Mouse (Mus musculus): Measurements from ENCODE around the gene Cacnb4.

Cacnb4 gene

DNA sequence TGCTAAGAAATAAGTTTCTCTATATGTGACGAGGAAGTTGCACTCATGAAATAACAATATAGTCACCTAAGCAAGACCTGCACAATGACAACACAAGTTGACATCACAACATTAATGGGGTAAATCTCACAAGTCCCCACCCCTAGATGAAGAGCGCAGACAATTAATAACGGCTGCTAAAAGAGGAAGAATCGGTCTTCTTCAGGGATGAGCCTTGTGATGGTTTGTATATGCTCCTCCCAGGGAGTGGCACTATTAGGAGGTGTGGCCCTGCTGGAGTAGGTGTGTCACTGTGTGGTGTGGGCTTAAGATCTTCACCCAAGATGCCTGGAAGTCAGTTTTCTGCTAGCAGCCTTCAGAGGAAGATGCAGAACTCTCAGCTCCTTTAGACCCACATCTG lies 70.3 kb downstream of the Cacnb4 start:
- Histone ChIP-seq H3K4me1 (replicated peaks; ENCODE audit: low read depth, low read length) (peaks cover 15% of the 10 kb centered on the region), H3K9me3 (ENCODE audit: low read length) (no peaks in the 10 kb centered on the region), H3K4me3 (replicated peaks; ENCODE audit: low read length) (no peak overlapping the region), H3K36me3 (ENCODE audit: insufficient read depth, low read length) (no peaks in the 10 kb centered on the region), H3K27me3 (ENCODE audit: insufficient read depth, low read length) (no peaks in the 10 kb centered on the region)
- TF ChIP-seq NANOG (IDR thresholded peaks at IDR 0.05; ENCODE audit: borderline replicate concordance, low read length), result no peak
- TF ChIP-seq POU5F1 (IDR thresholded peaks at IDR 0.05; ENCODE audit: borderline replicate concordance, low read length), result no peak
- TF ChIP-seq CTCF (conservative IDR thresholded peaks at IDR 0.05; ENCODE audit: low read length), result no peak

DNA sequence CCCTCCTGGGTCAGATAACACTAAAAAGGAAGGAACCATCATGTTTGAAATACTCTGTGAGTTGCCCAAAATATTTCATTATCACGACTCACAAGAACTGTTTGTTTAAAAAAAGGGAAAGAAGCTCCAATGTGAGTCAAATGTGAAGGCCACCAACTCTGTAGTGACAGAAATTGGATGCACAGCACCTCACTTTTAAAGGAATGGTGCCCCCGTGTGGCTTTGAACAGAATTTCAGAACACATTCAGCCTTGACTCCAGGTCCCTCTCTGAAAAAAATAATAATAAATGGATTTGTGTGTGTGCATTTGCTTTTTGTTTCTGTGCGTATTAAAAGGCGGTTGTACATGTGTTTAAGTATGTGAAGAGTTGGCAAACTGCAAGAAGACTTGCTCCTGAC lies 71.3 kb downstream of the Cacnb4 start:
- Histone ChIP-seq H3K36me3 (ENCODE audit: insufficient read depth, low read length) (no peaks in the 10 kb centered on the region), H3K4me1 (replicated peaks; ENCODE audit: low read depth, low read length) (peaks cover 15% of the 10 kb centered on the region), H3K9me3 (ENCODE audit: low read length) (no peaks in the 10 kb centered on the region), H3K27me3 (ENCODE audit: insufficient read depth, low read length) (no peaks in the 10 kb centered on the region), H3K4me3 (replicated peaks; ENCODE audit: low read length) (no peak overlapping the region)
- TF ChIP-seq NANOG (IDR thresholded peaks at IDR 0.05; ENCODE audit: borderline replicate concordance, low read length), result no peak
- peak; percentile 54 for TF ChIP-seq CTCF (conservative IDR thresholded peaks at IDR 0.05; ENCODE audit: low read length)

DNA sequence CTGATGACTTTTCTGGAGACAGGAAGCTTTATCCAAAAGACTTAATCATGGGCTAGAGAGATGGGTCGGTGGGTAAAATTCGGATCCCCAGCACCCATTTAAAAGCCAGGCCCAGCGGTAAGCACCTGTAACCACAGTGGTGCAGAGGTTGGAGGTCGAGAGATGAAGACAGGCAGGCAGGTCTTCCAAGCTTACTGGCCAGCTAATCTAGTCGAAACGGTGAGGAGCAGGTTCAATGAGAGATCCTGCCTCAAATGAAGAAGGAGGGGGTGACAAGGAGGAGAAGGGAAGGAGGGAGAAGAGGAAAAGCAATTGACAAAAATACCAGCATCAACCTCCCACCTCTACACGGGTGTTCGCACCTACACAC lies 72.0 kb downstream of the Cacnb4 start:
- Histone ChIP-seq H3K27me3 (ENCODE audit: insufficient read depth, low read length) (no peaks in the 10 kb centered on the region), H3K9me3 (ENCODE audit: low read length) (no peaks in the 10 kb centered on the region), H3K4me3 (replicated peaks; ENCODE audit: low read length) (no peak overlapping the region), H3K36me3 (ENCODE audit: insufficient read depth, low read length) (no peaks in the 10 kb centered on the region), H3K4me1 (replicated peaks; ENCODE audit: low read depth, low read length) (peaks cover 15% of the 10 kb centered on the region)
- TF ChIP-seq NANOG (IDR thresholded peaks at IDR 0.05; ENCODE audit: borderline replicate concordance, low read length), result no peak
- no peak for TF ChIP-seq POU5F1 (IDR thresholded peaks at IDR 0.05; ENCODE audit: borderline replicate concordance, low read length)
- no peak for TF ChIP-seq CTCF (conservative IDR thresholded peaks at IDR 0.05; ENCODE audit: low read length)

DNA sequence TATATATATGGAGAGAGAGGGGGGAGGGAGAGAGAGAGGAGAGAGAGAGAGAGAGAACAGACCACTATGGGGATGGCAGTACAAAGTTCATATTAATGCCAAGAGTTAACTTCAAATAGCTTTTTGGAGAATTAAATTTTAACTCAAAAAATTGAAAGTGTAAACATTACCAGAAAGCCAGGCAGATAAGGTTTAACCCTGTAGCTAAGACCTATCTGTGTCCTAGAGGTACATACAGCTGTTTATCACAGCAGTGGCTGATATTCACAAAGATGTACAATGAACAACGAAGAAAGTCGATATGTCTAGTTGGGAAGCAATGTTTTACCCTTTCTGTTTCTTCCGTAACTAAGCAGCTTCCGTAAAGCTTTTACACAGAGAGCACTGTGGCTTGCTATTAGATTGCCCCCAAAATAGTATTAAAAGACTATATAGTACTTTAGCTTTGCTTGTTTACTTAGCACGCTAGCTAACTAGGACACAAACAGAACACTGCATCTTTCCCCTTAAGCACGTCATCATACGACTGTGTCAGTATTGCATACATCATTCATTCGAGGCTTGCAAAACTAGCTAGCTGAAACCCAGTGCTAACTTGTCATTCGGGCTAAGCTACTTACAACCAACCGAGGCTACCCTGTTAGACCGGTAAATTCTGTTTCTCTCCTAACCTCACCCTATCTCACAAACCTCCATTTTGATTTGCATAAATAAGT lies 72.5 kb downstream of the Cacnb4 start:
- TF ChIP-seq CTCF (conservative IDR thresholded peaks at IDR 0.05; ENCODE audit: low read length) (no peak), POU5F1 (IDR thresholded peaks at IDR 0.05; ENCODE audit: borderline replicate concordance, low read length) (no peak), NANOG (IDR thresholded peaks at IDR 0.05; ENCODE audit: borderline replicate concordance, low read length) (no peak)
- H3K27me3 ChIP-seq (ENCODE audit: insufficient read depth, low read length), result no peaks in the 10 kb centered on the region
- no peaks in the 10 kb centered on the region for H3K9me3 ChIP-seq (ENCODE audit: low read length)
- no peak overlapping the region for H3K4me3 ChIP-seq (replicated peaks; ENCODE audit: low read length)
- peaks cover 15% of the 10 kb centered on the region for H3K4me1 ChIP-seq (replicated peaks; ENCODE audit: low read depth, low read length)
- H3K36me3 ChIP-seq (ENCODE audit: insufficient read depth, low read length), result no peaks in the 10 kb centered on the region

DNA sequence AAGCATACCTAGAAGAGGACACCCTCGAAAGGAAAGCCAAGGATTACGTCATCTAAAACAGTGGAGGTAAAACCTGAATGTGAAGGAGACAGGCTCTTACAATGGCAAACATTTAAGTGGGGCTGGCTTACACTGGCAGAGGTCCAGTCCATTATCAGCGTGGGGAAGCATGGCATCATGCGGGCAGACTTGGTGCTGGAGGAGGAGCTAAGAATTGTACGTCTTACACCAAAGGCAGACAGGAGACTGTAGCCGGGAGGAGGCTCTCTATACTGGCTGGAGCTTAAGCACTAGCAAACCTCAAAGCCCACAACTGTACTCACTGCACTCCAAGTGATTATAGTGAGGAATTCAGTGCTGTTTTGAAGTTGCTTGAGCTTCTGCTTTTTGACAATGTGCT lies 73.2 kb downstream of the Cacnb4 start:
- Histone ChIP-seq H3K4me3 (replicated peaks; ENCODE audit: low read length) (no peak overlapping the region), H3K27me3 (ENCODE audit: insufficient read depth, low read length) (no peaks in the 10 kb centered on the region), H3K36me3 (ENCODE audit: insufficient read depth, low read length) (no peaks in the 10 kb centered on the region), H3K4me1 (replicated peaks; ENCODE audit: low read depth, low read length) (peaks cover 12% of the 10 kb centered on the region), H3K9me3 (ENCODE audit: low read length) (no peaks in the 10 kb centered on the region)
- TF ChIP-seq NANOG (IDR thresholded peaks at IDR 0.05; ENCODE audit: borderline replicate concordance, low read length) (no peak), POU5F1 (IDR thresholded peaks at IDR 0.05; ENCODE audit: borderline replicate concordance, low read length) (no peak), CTCF (conservative IDR thresholded peaks at IDR 0.05; ENCODE audit: low read length) (no peak)

DNA sequence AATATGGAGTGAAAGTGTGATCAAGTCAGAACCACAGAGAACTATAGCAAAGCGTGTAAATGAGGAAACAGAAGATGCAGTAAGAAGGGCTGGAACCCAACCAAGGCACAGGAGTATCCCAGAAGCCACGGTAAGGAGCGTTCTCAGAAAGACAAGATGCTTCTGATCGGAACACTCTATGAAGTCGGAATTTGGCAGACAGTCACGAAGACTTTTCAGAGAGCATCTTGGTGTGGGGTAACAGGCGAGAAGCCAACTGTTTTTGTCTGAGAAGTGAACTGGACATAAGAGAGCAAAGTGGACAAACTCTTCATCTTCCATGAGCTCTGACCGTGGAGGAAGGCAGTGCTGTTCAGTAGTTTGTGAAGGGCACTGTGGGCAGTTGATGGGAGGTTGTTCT lies 73.7 kb downstream of the Cacnb4 start:
- TF ChIP-seq NANOG (IDR thresholded peaks at IDR 0.05; ENCODE audit: borderline replicate concordance, low read length), result no peak
- TF ChIP-seq POU5F1 (IDR thresholded peaks at IDR 0.05; ENCODE audit: borderline replicate concordance, low read length), result no peak
- TF ChIP-seq CTCF (conservative IDR thresholded peaks at IDR 0.05; ENCODE audit: low read length), result no peak
- peaks cover 7% of the 10 kb centered on the region for H3K4me1 ChIP-seq (replicated peaks; ENCODE audit: low read depth, low read length)
- H3K4me3 ChIP-seq (replicated peaks; ENCODE audit: low read length), result no peak overlapping the region
- H3K27me3 ChIP-seq (ENCODE audit: insufficient read depth, low read length), result no peaks in the 10 kb centered on the region
- H3K9me3 ChIP-seq (ENCODE audit: low read length), result no peaks in the 10 kb centered on the region
- no peaks in the 10 kb centered on the region for H3K36me3 ChIP-seq (ENCODE audit: insufficient read depth, low read length)

DNA sequence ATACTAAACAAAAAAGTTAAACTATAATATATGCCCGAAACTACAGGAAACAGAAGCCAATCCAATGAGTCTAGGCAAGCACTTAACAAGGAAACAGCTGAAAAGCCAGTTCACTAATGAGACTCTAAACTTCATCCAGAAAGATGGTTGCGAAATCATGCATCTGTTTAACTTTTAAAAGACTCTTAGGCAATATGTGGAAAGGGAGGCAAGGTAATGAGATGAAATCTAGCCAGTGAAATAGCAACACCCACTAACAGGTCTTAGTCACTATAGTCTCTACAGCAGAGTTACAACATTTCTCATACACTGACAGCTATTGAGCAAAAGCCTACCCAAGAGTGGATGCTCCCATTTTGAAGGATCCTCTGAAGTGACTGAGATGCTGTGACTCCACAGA lies 74.4 kb downstream of the Cacnb4 start:
- Histone ChIP-seq H3K27me3 (ENCODE audit: insufficient read depth, low read length) (no peaks in the 10 kb centered on the region), H3K4me3 (replicated peaks; ENCODE audit: low read length) (no peak overlapping the region), H3K36me3 (ENCODE audit: insufficient read depth, low read length) (no peaks in the 10 kb centered on the region), H3K9me3 (ENCODE audit: low read length) (no peaks in the 10 kb centered on the region), H3K4me1 (replicated peaks; ENCODE audit: low read depth, low read length) (0 out of 2 replicates have a peak, but pooled peaks cover 4% of the 10 kb centered on the region)
- TF ChIP-seq CTCF (conservative IDR thresholded peaks at IDR 0.05; ENCODE audit: low read length) (no peak), NANOG (IDR thresholded peaks at IDR 0.05; ENCODE audit: borderline replicate concordance, low read length) (no peak), POU5F1 (IDR thresholded peaks at IDR 0.05; ENCODE audit: borderline replicate concordance, low read length) (no peak)

DNA sequence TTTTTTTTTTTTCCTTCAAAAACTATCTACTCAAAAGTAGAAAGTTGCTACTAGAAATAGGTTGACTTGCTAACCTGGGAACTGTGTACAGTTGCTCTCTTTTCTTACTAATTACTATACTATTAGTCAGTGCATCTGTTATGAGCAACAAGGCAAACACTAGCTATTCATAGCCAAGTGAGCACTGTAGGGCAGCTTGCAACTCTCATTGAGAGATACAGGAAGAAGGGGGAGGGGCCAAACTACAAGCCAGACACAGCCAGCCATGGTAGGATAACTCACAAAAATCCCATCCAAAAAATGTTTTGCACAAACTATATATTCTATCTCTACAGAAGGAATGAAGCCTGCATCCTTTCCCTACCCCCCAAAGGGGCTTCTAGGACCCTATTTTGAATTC lies 79.1 kb downstream of the Cacnb4 start:
- H3K4me3 ChIP-seq (replicated peaks; ENCODE audit: low read length), result no peak overlapping the region
- no peaks in the 10 kb centered on the region for H3K36me3 ChIP-seq (ENCODE audit: insufficient read depth, low read length)
- peaks cover 10% of the 10 kb centered on the region for H3K4me1 ChIP-seq (replicated peaks; ENCODE audit: low read depth, low read length)
- no peaks in the 10 kb centered on the region for H3K9me3 ChIP-seq (ENCODE audit: low read length)
- H3K27me3 ChIP-seq (ENCODE audit: insufficient read depth, low read length), result no peaks in the 10 kb centered on the region
- TF ChIP-seq NANOG (IDR thresholded peaks at IDR 0.05; ENCODE audit: borderline replicate concordance, low read length), result no peak
- TF ChIP-seq POU5F1 (IDR thresholded peaks at IDR 0.05; ENCODE audit: borderline replicate concordance, low read length), result no peak
- no peak for TF ChIP-seq CTCF (conservative IDR thresholded peaks at IDR 0.05; ENCODE audit: low read length)

DNA sequence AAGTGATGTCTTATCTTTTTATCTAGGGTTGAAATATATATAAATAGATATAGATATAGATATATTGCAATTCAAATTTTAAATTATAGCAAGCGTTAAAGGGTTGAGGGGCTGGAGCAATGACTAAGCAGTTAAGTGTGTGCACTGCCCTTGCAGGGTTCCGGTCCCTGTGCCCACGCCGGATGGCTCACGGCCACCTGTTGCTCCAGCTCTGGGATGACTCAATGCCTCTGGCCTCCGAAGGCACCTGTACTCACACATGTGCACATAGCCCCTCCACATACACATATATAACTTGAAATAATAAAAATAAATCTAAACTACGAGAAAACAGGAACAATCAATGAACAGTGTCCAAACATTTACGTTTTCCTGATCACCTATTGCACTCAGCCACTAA lies 82.8 kb downstream of the Cacnb4 start:
- Histone ChIP-seq H3K36me3 (ENCODE audit: insufficient read depth, low read length) (no peaks in the 10 kb centered on the region), H3K4me1 (replicated peaks; ENCODE audit: low read depth, low read length) (peaks cover 12% of the 10 kb centered on the region), H3K9me3 (ENCODE audit: low read length) (no peaks in the 10 kb centered on the region), H3K27me3 (ENCODE audit: insufficient read depth, low read length) (no peaks in the 10 kb centered on the region), H3K4me3 (replicated peaks; ENCODE audit: low read length) (no peak overlapping the region)
- TF ChIP-seq CTCF (conservative IDR thresholded peaks at IDR 0.05; ENCODE audit: low read length) (no peak), POU5F1 (IDR thresholded peaks at IDR 0.05; ENCODE audit: borderline replicate concordance, low read length) (no peak), NANOG (IDR thresholded peaks at IDR 0.05; ENCODE audit: borderline replicate concordance, low read length) (no peak)
